Mouse (Mus musculus): ENCODE measurements around the gene Patl1.
"Not testable (repeated sequence)": the region's sequence is repeated elsewhere in the genome, so short reads cannot be mapped to it uniquely, and the experiment has no call there.

- not testable (repeated sequence) for TF ChIP-seq GATA1 (IDR thresholded peaks at IDR 0.05; ENCODE audit: borderline replicate concordance, low read length); FLI1 (IDR thresholded peaks at IDR 0.05; ENCODE audit: low read length)
These were observed 10.3 kb downstream of the Patl1 start for GRCm38 (mm10) chr19:11922515-11922914.

Data from megakaryocyte, embryonic 14.5 days (primary cell).